In genomic region chr9:58199381-58200269, GRCm38 (mm10) we compare ENCODE assay signal across 8 mouse cellular contexts. TPM values are rescaled to one million over a fixed set of nuclear protein-coding genes. Genes with fewer than 3 reads are reported as not detected.
DNase-seq lines count a peak whose midpoint lies in the region; ATAC-seq lines count a peak whose summit lies in the region.

No protein-coding gene starts in this region.

- H3K36me3 ChIP-seq in hindbrain, embryonic 16.5 days (ENCODE audit: control insufficient read depth, insufficient read depth, low read length), result no peaks in the 10 kb centered on the region
- H3K36me3 ChIP-seq in neural tube, embryonic 13.5 days, result no peaks in the 10 kb centered on the region

- peaks cover 62% of the 10 kb centered on the region for H3K27me3 ChIP-seq in hindbrain, embryonic 16.5 days (replicated peaks; ENCODE audit: control insufficient read depth, insufficient read depth, low read length)
- H3K27me3 ChIP-seq in neural tube, embryonic 13.5 days, result peaks cover 94% of the 10 kb centered on the region

- peak overlapping the region; percentile 72 for H3K4me2 ChIP-seq in hindbrain, embryonic 16.5 days (ENCODE audit: low read length)
- H3K4me2 ChIP-seq in neural tube, embryonic 13.5 days, result peak overlapping the region; percentile 59

- no peaks in the 10 kb centered on the region for H3K9me3 ChIP-seq in hindbrain, embryonic 16.5 days (ENCODE audit: control insufficient read depth, low read length)
- H3K9me3 ChIP-seq in neural tube, embryonic 13.5 days, result no peaks in the 10 kb centered on the region

- H3K4me1 ChIP-seq in hindbrain, embryonic 16.5 days (ENCODE audit: control insufficient read depth, insufficient read depth, low read depth, low read length), result peaks cover 44% of the 10 kb centered on the region
- peaks cover 71% of the 10 kb centered on the region for H3K4me1 ChIP-seq in neural tube, embryonic 13.5 days (replicated peaks)

- ATAC-seq in hindbrain, embryonic 16.5 days, result no peak
- no peak for ATAC-seq in neural tube, embryonic 13.5 days (ENCODE audit: low read depth)
- ATAC-seq in megakaryocyte-erythroid progenitor cell, adult 5-6 weeks (replicated peaks; ENCODE audit: low FRiP score, low TSS enrichment, poor library complexity, severe bottlenecking), result no peak

- 1% methylated on average over 40 of the region's 41 CpGs for WGBS in hindbrain, embryonic 16.5 days
- 1% methylated on average over 41 of the region's 41 CpGs for WGBS in neural tube, embryonic 13.5 days

- H3K4me3 ChIP-seq in hindbrain, embryonic 16.5 days (ENCODE audit: low read length), result peak overlapping the region; percentile 33
- H3K4me3 ChIP-seq in neural tube, embryonic 13.5 days, result peak overlapping the region; percentile 37

- DNase-seq in adrenal gland, adult 2 months, result peak; percentile 34
- DNase-seq in adrenal gland, postnatal 14 days, result no peak
- peak; percentile 44 to 56 for DNase-seq in left cerebral cortex, adult 18-20 months (ENCODE audit: low spot score in 2 of 2)
- no peak for DNase-seq in left cerebral cortex, adult 8-10 months (ENCODE audit: low spot score in 2 of 2)
- no peak for DNase-seq in thymus, postnatal 25 days

- H3K9ac ChIP-seq in hindbrain, embryonic 16.5 days (ENCODE audit: low read depth, low read length), result peak overlapping the region; percentile 49
- H3K9ac ChIP-seq in neural tube, embryonic 13.5 days, result peak overlapping the region; percentile 71

- peak overlapping the region; percentile 51; the same call in 1 of the 2 replicates for H3K27ac ChIP-seq in hindbrain, embryonic 16.5 days (ENCODE audit: low read depth, low read length)
- peak overlapping the region; percentile 87 for H3K27ac ChIP-seq in neural tube, embryonic 13.5 days (replicated peaks)

RNA-seq across cellular contexts. Expression of gene Islr, which starts 4.5 kb away (rescaled TPM):
- 10 to 100 TPM; 23.5 to 30.9 TPM for total RNA-seq in adrenal gland, adult 2 months (2021)
- 93.8 and 107 TPM in 2 replicates for polyA plus RNA-seq in adrenal gland, adult 2 months (2012; rRNA removed)
- total RNA-seq in adrenal gland, postnatal 14 days (2021), result 28.0 and 29.1 TPM in 2 replicates
- 10 to 100 TPM; 16.5 to 17.4 TPM for total RNA-seq in left cerebral cortex, adult 18-20 months (2021)
- total RNA-seq in left cerebral cortex, adult 8-10 months (2022), result 10 to 100 TPM; 14.8 to 23.4 (median 18.9) TPM
- 40.4 and 50.5 TPM in 2 replicates for polyA plus RNA-seq in hindbrain, embryonic 16.5 days (2015; fragmentation: Nextera tagmentation; extraction: Ambion mirVana)
- polyA plus RNA-seq in neural tube, embryonic 13.5 days (2015; fragmentation: Nextera tagmentation; extraction: Ambion mirVana), result 53.6 and 58.2 TPM in 2 replicates
- not detected in 2 replicates for total RNA-seq in megakaryocyte-erythroid progenitor cell, adult 5-6 weeks (2014; fragmentation: Nextera tagmentation)
- total RNA-seq in megakaryocyte-erythroid progenitor cell, adult 5-6 weeks (2017), result 0.27 TPM in 1 of 2 replicates, not detected in the other

RNA-seq across cellular contexts. Expression of gene Islr2, which starts 4.5 kb away (rescaled TPM):
- total RNA-seq in adrenal gland, adult 2 months (2021), result 1 to 10 TPM; 1.5 to 2.0 TPM
- 1.3 and 2.0 TPM in 2 replicates for polyA plus RNA-seq in adrenal gland, adult 2 months (2012; rRNA removed)
- total RNA-seq in adrenal gland, postnatal 14 days (2021), result 2.2 and 6.2 TPM in 2 replicates
- total RNA-seq in left cerebral cortex, adult 18-20 months (2021), result 10 to 100 TPM; 71.2 to 72.3 TPM
- total RNA-seq in left cerebral cortex, adult 8-10 months (2022), result 10 to 100 TPM; 63.9 to 73.8 (median 69.4) TPM
- 13.8 and 21.5 TPM in 2 replicates for polyA plus RNA-seq in hindbrain, embryonic 16.5 days (2015; fragmentation: Nextera tagmentation; extraction: Ambion mirVana)
- 19.8 and 22.3 TPM in 2 replicates for polyA plus RNA-seq in neural tube, embryonic 13.5 days (2015; fragmentation: Nextera tagmentation; extraction: Ambion mirVana)
- 0.07 TPM in 1 of 2 replicates, not detected in the other for total RNA-seq in megakaryocyte-erythroid progenitor cell, adult 5-6 weeks (2014; fragmentation: Nextera tagmentation)
- not detected in 2 replicates for total RNA-seq in megakaryocyte-erythroid progenitor cell, adult 5-6 weeks (2017)

RNA-seq across cellular contexts. Expression of gene Pml, which starts 50.0 kb away (rescaled TPM):
- 10 to 100 TPM; 20.8 to 28.0 TPM for total RNA-seq in adrenal gland, adult 2 months (2021)
- 27.7 and 33.4 TPM in 2 replicates for polyA plus RNA-seq in adrenal gland, adult 2 months (2012; rRNA removed)
- total RNA-seq in adrenal gland, postnatal 14 days (2021), result 21.4 and 26.8 TPM in 2 replicates
- total RNA-seq in left cerebral cortex, adult 18-20 months (2021), result 10 to 100 TPM; 17.2 to 17.7 TPM
- 10 to 100 TPM; 15.3 to 20.3 (median 17.5) TPM for total RNA-seq in left cerebral cortex, adult 8-10 months (2022)
- 3.9 and 6.0 TPM in 2 replicates for polyA plus RNA-seq in hindbrain, embryonic 16.5 days (2015; fragmentation: Nextera tagmentation; extraction: Ambion mirVana)
- polyA plus RNA-seq in neural tube, embryonic 13.5 days (2015; fragmentation: Nextera tagmentation; extraction: Ambion mirVana), result 3.4 and 4.0 TPM in 2 replicates
- 126 and 134 TPM in 2 replicates for total RNA-seq in megakaryocyte-erythroid progenitor cell, adult 5-6 weeks (2014; fragmentation: Nextera tagmentation)
- total RNA-seq in megakaryocyte-erythroid progenitor cell, adult 5-6 weeks (2017), result 34.2 and 38.1 TPM in 2 replicates

RNA-seq across cellular contexts. Expression of gene Stoml1, which starts 53.3 kb away (rescaled TPM):
- total RNA-seq in adrenal gland, adult 2 months (2021), result 10 to 100 TPM; 13.8 to 17.2 TPM
- polyA plus RNA-seq in adrenal gland, adult 2 months (2012; rRNA removed), result 38.1 and 38.4 TPM in 2 replicates
- 13.4 and 18.8 TPM in 2 replicates for total RNA-seq in adrenal gland, postnatal 14 days (2021)
- total RNA-seq in left cerebral cortex, adult 18-20 months (2021), result 10 to 100 TPM; 67.9 to 69.7 TPM
- 10 to 100 TPM; 65.6 to 69.4 (median 67.4) TPM for total RNA-seq in left cerebral cortex, adult 8-10 months (2022)
- polyA plus RNA-seq in hindbrain, embryonic 16.5 days (2015; fragmentation: Nextera tagmentation; extraction: Ambion mirVana), result 141 and 142 TPM in 2 replicates
- 86.0 and 107 TPM in 2 replicates for polyA plus RNA-seq in neural tube, embryonic 13.5 days (2015; fragmentation: Nextera tagmentation; extraction: Ambion mirVana)
- 4.7 and 17.9 TPM in 2 replicates for total RNA-seq in megakaryocyte-erythroid progenitor cell, adult 5-6 weeks (2014; fragmentation: Nextera tagmentation)
- 3.5 and 5.3 TPM in 2 replicates for total RNA-seq in megakaryocyte-erythroid progenitor cell, adult 5-6 weeks (2017)

Comparison
In these comparisons a context has a peak if more than half of its experiments do, and no peak if none do; other contexts are left out.
1. DNase-seq: peak in adrenal gland, adult 2 months (single experiment) and left cerebral cortex, adult 18-20 months (2 of 2); none in adrenal gland, postnatal 14 days (single experiment), left cerebral cortex, adult 8-10 months (0 of 2) and thymus, postnatal 25 days (single experiment).
2. RNA of gene Islr, which starts 4.5 kb away (total RNA-seq): 23.5 to 30.9 TPM in adrenal gland, adult 2 months, 28.0 to 29.1 TPM in adrenal gland, postnatal 14 days, 14.8 to 23.4 TPM in left cerebral cortex, adult 8-10 months and 16.5 to 17.4 TPM in left cerebral cortex, adult 18-20 months; 0.27 TPM in megakaryocyte-erythroid progenitor cell, adult 5-6 weeks; every median in the first group is over 10 times any median in the second.